Mouse (Mus musculus) spleen, postnatal 4 days (tissue): ENCODE data around the gene Cmtm4.
"Not testable (repeated sequence)": the region's sequence is repeated elsewhere in the genome, so short reads cannot be mapped to it uniquely, and the experiment has no call there.

Experiments
- DNase-seq, 2 experiments: peaks; one replicate each; pipeline ENCODE4 v3.0.0; 2022; ENCODE audit warnings: low spot score in 2 of 2

The Cmtm4 gene

DNA sequence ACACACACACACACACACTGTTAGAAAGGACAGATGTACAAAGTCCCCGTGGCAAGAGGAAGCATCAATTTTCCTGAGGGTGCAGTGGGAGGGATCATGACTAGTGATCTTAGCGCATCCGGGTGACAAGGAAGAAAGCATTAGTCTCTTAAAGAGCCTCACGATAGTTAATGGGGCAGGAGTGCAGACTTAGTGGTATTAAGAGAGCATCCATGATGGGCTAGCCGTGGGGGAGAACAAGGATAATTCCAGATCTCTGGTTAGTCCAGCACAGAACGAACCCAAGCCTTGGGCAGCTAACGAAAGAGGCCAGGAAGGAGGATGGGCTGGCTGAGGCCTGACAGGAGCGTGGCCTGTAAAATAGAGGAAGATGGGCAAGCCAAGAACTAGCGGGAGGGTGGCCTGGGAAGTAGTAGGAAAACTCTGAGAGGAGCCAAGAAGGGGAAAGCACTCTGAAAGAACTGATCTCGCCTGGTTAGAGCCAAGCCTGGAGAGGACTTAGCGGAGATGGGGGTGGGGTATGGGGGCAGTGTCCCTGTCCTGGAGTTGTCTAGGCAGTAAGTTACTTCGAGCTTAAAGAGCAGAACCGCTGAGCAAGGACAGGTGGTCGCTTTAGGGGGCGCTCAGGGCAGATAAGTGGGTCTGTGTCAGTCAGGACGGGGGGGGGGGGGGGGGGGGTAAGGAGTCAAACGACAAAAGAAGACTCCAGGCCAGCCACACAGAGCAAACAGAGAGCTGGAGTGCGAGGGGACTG is 56.2 kb downstream of the Cmtm4 start, which contains the start of gene Cmtm3:
Gene Cmtm3 (plus strand): TSS at position 182 of the 754 bp plus-strand sequence.
- DNase-seq: peak in 1 of 2 experiments; percentile 59

GRCm38 (mm10) chr8:104337890-104338289 is 57.7 kb downstream of the Cmtm4 start:
- peak in 1 of 2 experiments; percentile 56 for DNase-seq

DNA sequence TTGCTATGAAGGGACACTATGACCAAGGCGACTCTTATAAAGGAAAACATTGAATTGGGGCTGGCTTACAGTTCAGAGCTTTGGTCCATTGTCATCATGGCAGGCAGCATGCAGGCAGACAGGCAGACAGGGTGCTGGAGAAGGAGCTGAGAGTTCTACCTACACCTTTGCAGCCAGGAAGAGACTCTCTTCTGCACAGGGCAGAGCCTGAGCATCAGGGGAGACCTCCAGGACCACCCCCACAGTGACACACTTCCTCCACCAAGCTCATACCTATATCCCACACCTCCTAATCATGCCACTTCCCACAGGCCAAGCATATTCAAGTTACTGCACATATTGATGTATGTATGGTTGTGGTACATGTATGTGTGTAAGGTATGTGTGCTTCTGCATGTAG is 58.8 kb downstream of the Cmtm4 start:
- DNase-seq: no peak

DNA sequence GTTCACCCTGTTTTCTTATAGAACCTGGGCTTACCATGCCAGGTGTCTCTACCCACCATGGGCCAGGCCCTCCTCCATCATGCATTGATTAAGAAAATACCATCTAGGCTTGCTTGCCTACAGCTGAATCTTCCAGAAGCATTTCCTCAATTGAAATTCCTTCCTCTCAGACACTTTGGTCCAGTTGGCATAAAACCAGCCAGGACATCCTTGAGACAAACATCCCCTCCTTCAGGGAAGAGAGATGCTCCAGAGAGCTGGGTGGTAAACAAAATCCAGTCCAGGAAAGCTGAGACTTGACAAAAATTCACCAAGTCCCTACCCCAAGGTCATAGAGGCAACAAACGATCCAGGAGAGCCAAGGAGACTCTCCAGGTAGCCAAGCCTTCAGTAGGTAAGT is 61.4 kb downstream of the Cmtm4 start:
- DNase-seq: no peak

DNA sequence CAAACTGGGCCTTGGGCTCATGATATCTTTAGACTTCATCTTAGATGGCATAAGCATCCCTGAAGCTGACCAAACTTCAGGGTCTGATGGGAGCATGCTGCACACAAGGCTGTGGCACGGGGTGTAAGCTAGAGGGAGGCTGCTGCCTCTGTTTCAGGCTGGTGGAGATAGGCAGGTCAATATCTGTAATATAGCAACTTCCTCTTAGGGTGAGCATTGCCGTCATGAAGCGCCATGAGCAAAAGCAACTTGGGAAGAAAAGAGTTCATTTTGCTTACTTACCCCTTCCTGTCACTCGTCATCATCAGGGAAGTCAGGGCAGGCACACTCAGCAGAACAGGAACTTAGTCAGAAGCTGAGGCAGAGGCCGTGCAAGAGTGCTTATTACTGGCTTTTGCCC is 61.8 kb downstream of the Cmtm4 start:
- DNase-seq: no peak

DNA sequence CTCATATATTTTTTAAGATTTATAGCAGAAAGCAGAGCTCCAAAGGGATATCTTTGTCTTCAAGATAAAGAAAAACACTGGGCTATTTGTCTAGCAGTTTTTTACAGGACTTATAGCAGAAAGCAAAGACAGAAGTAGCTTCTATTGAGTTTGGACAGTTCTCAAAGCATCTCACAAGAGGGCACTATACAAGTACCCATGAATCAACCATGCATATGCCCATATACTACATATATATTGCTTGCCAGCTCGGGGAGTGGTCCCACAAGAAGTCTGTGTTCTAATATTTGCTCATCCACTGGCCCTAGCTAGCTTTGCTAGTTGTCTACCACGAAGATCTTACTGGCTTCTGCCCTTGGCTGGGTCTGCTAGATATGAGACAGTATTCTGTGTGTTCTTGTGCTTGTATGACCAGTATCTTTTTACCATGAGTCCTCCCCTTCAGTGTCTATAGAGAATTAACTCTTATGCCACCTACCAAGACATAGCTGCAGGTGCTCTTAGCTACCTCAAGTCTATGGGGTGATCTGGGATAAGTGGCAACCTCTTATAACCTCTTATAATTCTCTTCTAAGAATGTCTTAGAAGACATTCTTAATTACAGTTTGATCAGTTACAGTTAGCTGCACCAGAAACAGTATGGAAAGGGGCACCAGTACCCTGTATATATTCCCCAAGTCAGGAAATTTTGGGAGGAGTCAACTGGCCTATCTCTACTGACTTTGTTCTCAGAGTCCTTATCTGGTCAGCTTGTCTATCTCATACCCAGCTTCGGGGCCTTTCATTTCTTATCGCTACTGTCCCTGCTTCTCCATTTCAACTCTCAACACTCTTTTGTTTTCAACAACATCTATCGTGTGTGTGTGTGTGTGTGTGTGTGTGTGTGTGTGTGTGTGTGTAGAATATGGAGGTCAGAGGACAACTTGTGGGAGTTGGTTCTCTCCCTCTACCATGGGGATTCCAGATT is 62.7 kb downstream of the Cmtm4 start:
- DNase-seq: no peak

GRCm38 (mm10) chr8:104321930-104322329 is 73.7 kb downstream of the Cmtm4 start, which contains the start of gene Cmtm2b:
Gene Cmtm2b, plus strand, starts transcription at chr8:104322230.
- not testable (repeated sequence) for DNase-seq

- DNase-seq: not testable (repeated sequence)
Observed at GRCm38 (mm10) chr8:104321267-104321666, 74.3 kb downstream of the Cmtm4 start, which contains the start of gene Gm11020. Gene Gm11020, plus strand, starts transcription at chr8:104321567.

GRCm38 (mm10) chr8:104313311-104313710 is 82.3 kb downstream of the Cmtm4 start:
- DNase-seq: no peak

- DNase-seq: not testable (repeated sequence)
Observed at GRCm38 (mm10) chr8:104312023-104312422, 83.6 kb downstream of the Cmtm4 start.

- DNase-seq: not testable (repeated sequence)
Observed at GRCm38 (mm10) chr8:104309441-104310155, 86.0 kb downstream of the Cmtm4 start, which contains the start of the genes Gm45711 and Cmtm1. Gene Gm45711, minus strand, starts transcription at chr8:104310081. Gene Cmtm1, minus strand, starts transcription at chr8:104310145.

DNA sequence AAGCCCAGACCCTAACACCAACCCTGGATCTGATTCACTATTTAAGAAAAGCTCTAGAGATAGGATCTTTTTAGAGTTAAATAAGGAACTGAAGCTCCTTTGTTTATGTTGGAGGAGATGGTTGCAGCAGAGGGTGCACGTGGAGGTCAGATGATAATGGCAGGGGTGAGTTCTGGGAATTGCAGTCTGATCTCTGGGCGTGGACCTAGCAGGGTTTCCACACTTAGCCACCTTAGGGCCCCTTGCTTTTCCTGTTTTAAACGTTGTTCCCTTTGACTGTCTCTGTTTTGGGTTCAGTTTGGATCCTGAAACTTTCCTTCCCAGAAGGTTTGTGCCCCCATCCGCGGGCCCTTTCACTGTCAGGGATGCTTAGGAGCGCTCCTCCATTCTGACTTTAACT is 87.3 kb downstream of the Cmtm4 start:
- DNase-seq: not testable (repeated sequence)

DNA sequence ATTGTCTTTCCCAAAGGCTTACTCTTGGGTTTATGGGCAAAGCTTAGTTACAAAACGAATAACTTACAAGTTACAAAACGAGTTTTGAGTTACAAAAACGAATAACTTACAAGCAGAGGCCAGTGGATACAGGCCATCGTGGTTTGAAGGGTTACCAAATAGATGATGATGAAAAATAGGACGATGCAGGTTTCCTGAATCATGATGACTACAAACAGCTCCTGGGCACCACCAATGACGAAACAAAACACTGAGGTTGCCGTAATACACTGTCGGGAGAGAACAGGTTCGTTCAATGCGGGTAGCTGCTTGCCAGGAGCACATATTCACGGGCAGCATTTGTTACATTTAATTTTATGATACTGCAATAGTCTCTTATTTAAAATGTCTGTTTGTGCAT is 90.6 kb downstream of the Cmtm4 start:
- no peak for DNase-seq

- not testable (repeated sequence) for DNase-seq
Observed at GRCm38 (mm10) chr8:104302536-104302935, 93.1 kb downstream of the Cmtm4 start.

DNA sequence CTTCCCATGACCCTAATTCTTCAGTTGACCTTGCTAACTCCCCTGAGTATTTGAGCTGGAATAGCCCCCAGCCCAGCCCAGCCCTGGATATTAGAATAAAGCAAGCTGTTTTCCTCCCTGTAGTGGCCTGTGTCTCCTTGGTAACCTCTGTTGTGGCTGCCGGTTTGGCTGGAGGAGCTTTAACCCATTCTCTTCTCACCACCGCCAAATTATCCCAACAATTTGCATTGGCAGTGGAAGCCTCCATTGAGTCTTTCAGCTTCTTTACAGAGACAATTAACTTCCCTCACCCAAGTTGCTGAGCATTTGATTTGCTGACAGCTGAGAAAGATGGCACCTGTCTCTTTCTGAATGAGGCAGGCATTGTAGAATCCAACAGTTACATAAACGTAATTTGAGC is 94.0 kb downstream of the Cmtm4 start:
- DNase-seq: not testable (repeated sequence)
